Mouse (Mus musculus) heart, adult 2 months (tissue): ENCODE data around the gene Ankrd54. TPM values are rescaled to one million over a fixed set of nuclear protein-coding genes. Genes with fewer than 3 reads are reported as not detected.

Source experiments
- DNase-seq, 2 experiments: peaks; one replicate each; pipeline ENCODE4 v3.0.0; 2021
- H3K27ac ChIP-seq: fragments of 200-600 bp; 2 replicates; pipeline ENCODE4 v1.8.1; 2022
- H3K27me3 ChIP-seq: fragments of 200-500 bp; 2 replicates; pipeline ENCODE4 v1.6.1; 2012; ENCODE audit warnings: mild to moderate bottlenecking, low read length, inconsistent platforms, mixed read lengths; ENCODE audit not compliant: control insufficient read depth, insufficient read depth
- H3K36me3 ChIP-seq: fragments of 200-500 bp; 2 replicates; pipeline ENCODE4 v1.6.1; 2012; ENCODE audit warnings: low read length, inconsistent platforms; ENCODE audit not compliant: control insufficient read depth, insufficient read depth
- H3K4me1 ChIP-seq: fragments of 200-500 bp; 2 replicates; pipeline ENCODE4 v1.6.1; 2011; ENCODE audit warnings: low read length; ENCODE audit not compliant: control insufficient read depth, insufficient read depth
- H3K4me3 ChIP-seq: fragments of 200-600 bp; 2 replicates; pipeline ENCODE4 v1.8.1; 2022
- H3K79me2 ChIP-seq: fragments of 200-500 bp; replicated peaks from 2 replicates; pipeline ENCODE4 v1.6.1; 2012; ENCODE audit warnings: mild to moderate bottlenecking, inconsistent platforms, low read length, moderate library complexity, mixed read lengths; ENCODE audit not compliant: control insufficient read depth, insufficient read depth
- H3K9ac ChIP-seq: fragments of 200-500 bp; 2 replicates; pipeline ENCODE4 v1.6.1; 2012; ENCODE audit warnings: low read depth, mild to moderate bottlenecking, control low read depth, inconsistent platforms, low read length, mixed read lengths
- CTCF ChIP-seq: fragments of 200-600 bp; IDR thresholded peaks from 2 replicates; pipeline ENCODE4 v1.8.1; 2022; ENCODE audit warnings: antibody characterized with exemption, mild to moderate bottlenecking, moderate library complexity
- EP300 ChIP-seq: fragments of 200-500 bp; IDR thresholded peaks from 2 replicates; pipeline ENCODE4 v1.6.1; 2011; ENCODE audit warnings: low read depth, low read length, control low read depth; ENCODE audit not compliant: insufficient read depth
- POLR2A ChIP-seq: fragments of 200-500 bp; IDR thresholded peaks from 2 replicates; pipeline ENCODE4 v1.6.1; 2011; ENCODE audit warnings: mild to moderate bottlenecking, low read depth, low read length, control low read depth; ENCODE audit not compliant: insufficient read depth
- WGBS: fragments of 180-500 bp; shearing (Covaris S2); methylation state at CpG from one replicate; pipeline ENCODE4 v1.1.7; 2018; 5-methylcytosine and 5-hydroxymethylcytosine counted together
- intact Hi-C: fragments of 180-260 bp; cut with DNase I; formaldehyde crosslinking; loops from one replicate; pipeline ENCODE4 v1.15.1; 2025
- polyA plus RNA-seq: library from polyadenylated mRNA; depleted of rRNA; stranded (reverse); fragments of >200 nt; gene quantifications from 2 replicates; pipeline ENCODE4 v1.2.3, GENCODE M21; 2012
- total RNA-seq, 2 experiments: library from RNA; stranded (reverse); gene quantifications; 2 replicates each; pipeline ENCODE4 v1.2.3; 2021

Ankrd54 gene
- total and polyA plus RNA-seq, 3 experiments: 5.5 to 14.2 (median 8.5) TPM

DNA sequence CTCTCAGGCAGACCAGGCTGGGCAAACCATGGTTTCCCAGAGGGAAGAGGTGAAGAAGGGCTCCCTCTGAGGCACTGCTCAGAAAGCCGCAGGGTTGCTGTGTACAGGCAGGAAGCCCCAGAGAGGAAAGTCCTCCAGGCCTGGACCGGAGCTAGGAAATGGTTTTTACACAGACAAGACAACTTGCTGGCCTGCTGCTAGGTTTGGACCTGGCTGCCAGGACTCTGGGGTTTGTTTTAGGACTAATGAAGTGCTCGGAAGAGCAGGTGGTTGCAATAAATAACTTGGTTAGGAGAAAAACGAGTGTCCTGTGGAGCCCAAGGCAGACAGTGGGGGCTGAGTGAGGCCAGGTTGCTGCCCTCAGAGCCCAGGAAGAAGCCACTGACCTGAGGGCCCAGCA, 14.5 kb downstream of the Ankrd54 start:
- no peak for TF ChIP-seq CTCF
- no peak for TF ChIP-seq EP300
- TF ChIP-seq POLR2A: no peak
- no peak overlapping the region for H3K27ac ChIP-seq
- no peak overlapping the region for H3K9ac ChIP-seq
- no peaks in the 10 kb centered on the region for H3K79me2 ChIP-seq
- H3K27me3 ChIP-seq: no peaks in the 10 kb centered on the region
- no peaks in the 10 kb centered on the region for H3K36me3 ChIP-seq
- 48% methylated on average over 4 of the region's 4 CpGs for WGBS
- intact Hi-C loops: no loop called here
- no peaks in the 10 kb centered on the region for H3K4me1 ChIP-seq
- no peak overlapping the region for H3K4me3 ChIP-seq
- no peak for DNase-seq

DNA sequence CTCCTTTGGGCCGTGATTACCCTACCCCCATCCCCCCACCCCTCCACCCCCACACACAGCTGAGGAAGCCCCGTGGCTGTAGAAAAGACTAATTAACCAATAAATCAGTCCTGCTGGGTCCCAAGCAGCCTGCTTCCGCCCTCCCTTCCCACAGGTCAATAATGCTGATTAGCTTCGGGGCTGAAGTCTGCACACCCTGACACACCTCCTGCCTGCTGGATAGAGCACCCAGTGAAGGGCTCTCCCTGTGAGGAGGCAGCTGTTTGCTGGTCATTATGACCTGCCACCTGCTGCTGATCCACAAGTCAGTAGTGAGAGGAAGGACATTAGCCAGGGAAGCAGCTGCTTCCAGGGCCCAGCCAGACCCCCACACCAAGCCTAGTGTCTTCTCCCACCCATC, 17.9 kb downstream of the Ankrd54 start:
- H3K27me3 ChIP-seq: peaks cover 14% of the 10 kb centered on the region
- no peak for TF ChIP-seq CTCF
- TF ChIP-seq POLR2A: no peak
- no peak for TF ChIP-seq EP300
- no peak overlapping the region for H3K27ac ChIP-seq
- intact Hi-C loops: no loop called here
- H3K4me1 ChIP-seq: no peaks in the 10 kb centered on the region
- no peak overlapping the region for H3K9ac ChIP-seq
- DNase-seq: no peak
- 51% methylated on average over 4 of the region's 4 CpGs for WGBS
- H3K4me3 ChIP-seq: no peak overlapping the region
- H3K36me3 ChIP-seq: no peaks in the 10 kb centered on the region
- H3K79me2 ChIP-seq: no peaks in the 10 kb centered on the region

DNA sequence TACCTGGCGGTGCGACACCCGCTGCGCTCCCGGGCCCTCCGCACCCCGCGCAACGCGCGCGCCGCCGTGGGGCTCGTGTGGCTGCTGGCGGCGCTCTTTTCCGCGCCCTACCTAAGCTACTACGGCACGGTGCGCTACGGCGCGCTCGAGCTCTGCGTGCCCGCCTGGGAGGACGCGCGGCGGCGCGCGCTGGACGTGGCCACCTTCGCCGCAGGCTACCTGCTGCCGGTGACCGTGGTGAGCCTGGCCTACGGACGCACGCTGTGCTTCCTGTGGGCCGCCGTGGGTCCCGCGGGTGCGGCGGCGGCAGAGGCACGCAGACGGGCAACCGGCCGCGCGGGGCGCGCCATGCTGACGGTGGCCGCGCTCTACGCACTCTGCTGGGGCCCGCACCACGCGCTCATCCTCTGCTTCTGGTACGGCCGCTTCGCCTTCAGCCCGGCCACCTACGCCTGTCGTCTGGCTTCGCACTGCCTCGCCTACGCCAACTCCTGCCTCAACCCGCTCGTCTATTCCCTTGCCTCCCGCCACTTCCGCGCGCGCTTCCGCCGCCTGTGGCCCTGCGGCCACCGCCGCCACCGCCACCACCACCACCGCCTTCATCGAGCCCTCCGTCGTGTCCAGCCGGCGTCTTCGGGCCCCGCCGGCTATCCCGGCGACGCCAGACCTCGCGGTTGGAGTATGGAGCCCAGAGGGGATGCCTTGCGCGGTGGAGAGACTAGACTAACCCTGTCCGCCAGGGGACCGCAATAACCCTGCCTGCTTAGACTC, 19.8 kb downstream of the Ankrd54 start:
- H3K9ac ChIP-seq: peak overlapping the region; percentile 44
- H3K4me3 ChIP-seq: peak overlapping the region; percentile 46
- no peak overlapping the region for H3K27ac ChIP-seq
- H3K27me3 ChIP-seq: peaks cover 14% of the 10 kb centered on the region
- intact Hi-C loops: no loop called here
- DNase-seq: no peak
- H3K36me3 ChIP-seq: no peaks in the 10 kb centered on the region
- no peaks in the 10 kb centered on the region for H3K79me2 ChIP-seq
- TF ChIP-seq EP300 (no peak), POLR2A (no peak), CTCF (no peak)
- WGBS: 1% methylated on average over 97 of the region's 105 CpGs
- H3K4me1 ChIP-seq: peaks cover 3% of the 10 kb centered on the region

DNA sequence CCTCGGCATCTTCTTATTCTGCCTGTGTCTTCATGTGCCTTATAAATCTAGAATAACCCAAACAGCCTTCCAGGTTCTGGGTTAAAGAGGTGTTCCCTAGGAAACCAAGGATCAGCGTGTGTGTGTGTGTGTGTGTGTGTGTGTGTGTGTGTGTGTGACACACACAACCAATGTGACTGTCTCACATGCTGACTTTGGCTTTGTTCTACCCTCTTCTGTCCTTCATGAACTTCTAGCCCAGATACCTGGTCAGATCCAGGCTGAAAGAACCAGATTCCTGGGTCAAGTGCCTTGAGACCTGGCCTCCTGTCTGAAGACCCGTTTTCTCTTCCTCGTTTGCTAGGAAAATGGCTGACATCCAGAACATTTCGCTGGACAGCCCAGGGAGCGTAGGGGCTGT, 21.1 kb downstream of the Ankrd54 start, which contains the start of gene Galr3:
Gene Galr3 (plus strand): TSS at position 301 of the 400 bp plus-strand sequence.
- Histone ChIP-seq H3K27ac (no peak within 1 kb of the TSS), H3K9ac (peak within 1 kb of the TSS; percentile 44), H3K36me3 (no peaks in the 10 kb centered on the region), H3K27me3 (peaks cover 14% of the 10 kb centered on the region), H3K79me2 (no peaks in the 10 kb centered on the region), H3K4me3 (peak within 1 kb of the TSS; percentile 46), H3K4me1 (peaks cover 4% of the 10 kb centered on the region)
- TF ChIP-seq CTCF: no peak
- no peak for TF ChIP-seq POLR2A
- DNase-seq: no peak
- 75% methylated on average over 6 of the region's 6 CpGs for WGBS
- intact Hi-C loops: no loop called here

DNA sequence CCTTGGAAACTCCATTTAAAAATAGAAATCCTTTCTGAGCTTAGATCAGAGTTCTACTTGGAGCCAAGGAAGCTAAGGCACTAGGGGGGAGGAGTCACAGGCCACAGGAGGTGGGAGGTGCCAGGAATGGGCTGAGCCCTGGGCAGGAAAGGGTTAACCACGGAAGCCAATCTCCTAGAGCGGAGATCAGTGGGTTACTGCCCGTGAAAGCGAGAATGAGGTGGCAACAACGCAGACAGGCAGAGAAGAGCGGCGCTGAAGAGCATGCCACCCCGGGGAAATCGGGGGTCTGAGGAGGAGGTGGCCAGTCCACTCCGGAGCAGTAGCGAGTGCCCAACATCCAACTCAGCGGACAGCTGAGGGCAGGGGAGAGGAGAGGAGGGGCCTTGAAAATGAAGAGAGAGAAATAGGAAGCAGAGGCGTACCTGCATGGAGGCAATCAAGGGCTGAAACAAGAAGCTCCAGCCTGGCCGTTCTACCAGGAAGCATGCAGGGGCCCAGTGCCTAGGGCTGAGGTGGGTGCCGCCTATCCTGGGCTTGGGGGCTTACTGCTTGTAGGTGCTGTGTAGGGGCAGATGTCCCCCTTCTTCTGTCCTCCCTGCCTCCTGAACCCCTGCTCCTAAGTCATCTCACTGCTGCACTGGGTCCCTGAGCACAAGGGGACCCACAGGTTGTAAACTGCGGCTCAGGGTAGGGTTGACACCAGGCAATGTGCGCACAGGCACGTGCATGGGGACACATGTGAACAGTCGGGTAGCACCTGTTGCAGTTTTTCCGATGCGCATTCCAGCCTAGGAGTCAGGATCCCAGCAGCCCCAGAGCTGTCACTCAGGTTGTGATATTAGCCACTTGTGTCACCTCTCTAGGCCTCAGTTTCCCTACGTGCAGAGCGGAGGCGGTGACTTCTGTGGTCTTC, 21.9 kb downstream of the Ankrd54 start:
- DNase-seq: no peak
- no peak for TF ChIP-seq EP300
- TF ChIP-seq CTCF: no peak
- no peak for TF ChIP-seq POLR2A
- Histone ChIP-seq H3K27ac (no peak overlapping the region), H3K36me3 (no peaks in the 10 kb centered on the region), H3K9ac (no peak overlapping the region), H3K4me1 (peaks cover 4% of the 10 kb centered on the region), H3K79me2 (no peaks in the 10 kb centered on the region), H3K27me3 (peaks cover 14% of the 10 kb centered on the region), H3K4me3 (no peak overlapping the region)
- intact Hi-C loops: no loop called here
- WGBS: 27% methylated on average over 24 of the region's 24 CpGs

DNA sequence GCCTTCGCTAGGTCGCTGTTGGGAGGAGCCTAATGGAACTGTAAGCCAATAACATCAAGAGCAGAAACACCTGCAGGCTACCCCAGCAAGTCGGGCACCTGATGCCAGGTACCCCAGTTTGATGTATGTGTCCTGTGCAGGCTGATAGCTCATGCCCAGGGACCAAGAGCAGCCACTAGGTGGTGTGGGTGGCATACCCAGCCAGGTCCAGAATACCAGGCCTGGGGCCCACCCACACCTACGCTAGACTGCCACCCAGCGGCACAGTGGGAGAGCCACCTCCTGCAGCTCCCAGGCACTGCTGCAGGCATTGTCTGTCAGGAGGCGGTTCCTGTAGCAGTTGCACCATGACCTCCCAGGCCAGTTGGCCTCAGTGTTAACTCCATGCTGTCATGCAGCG, 23.8 kb downstream of the Ankrd54 start:
- H3K4me3 ChIP-seq: no peak overlapping the region
- TF ChIP-seq POLR2A: no peak
- TF ChIP-seq CTCF: peak; percentile 90
- TF ChIP-seq EP300: 0 out of 2 replicates have a peak, but pooled peaks have one; percentile 61
- no peak overlapping the region for H3K9ac ChIP-seq
- H3K27ac ChIP-seq: no peak overlapping the region
- H3K36me3 ChIP-seq: no peaks in the 10 kb centered on the region
- peaks cover 4% of the 10 kb centered on the region for H3K4me1 ChIP-seq
- WGBS: 24% methylated on average over 7 of the region's 7 CpGs
- intact Hi-C loops: loop anchor here (2.0 kb wide), 1 partner anchor 110 kb away; no protein-coding TSS in a partner anchor
- H3K27me3 ChIP-seq: peaks cover 14% of the 10 kb centered on the region
- no peaks in the 10 kb centered on the region for H3K79me2 ChIP-seq
- DNase-seq: peak; percentile 65 to 80
